Mouse (Mus musculus) stomach, postnatal 0 days (tissue): ENCODE results near the gene Zfp341. TPM values are rescaled to one million over a fixed set of nuclear protein-coding genes. Genes with fewer than 3 reads are reported as not detected.

Experiments used
- ATAC-seq: fragments of 200-750 bp; cut with Nextera tagmentation; 2 replicates; pipeline ENCODE4 v1.8.0; 2017; ENCODE audit not compliant: low FRiP score, low TSS enrichment
- DNase-seq: peaks from one replicate; pipeline ENCODE4 v3.0.0-alpha.2; 2016; ENCODE audit warnings: low spot score
- H3K27ac ChIP-seq: fragments of 300-500 bp; sonication (generic); replicated peaks from 2 replicates; pipeline ENCODE4 v1.5.1; 2014; ENCODE audit warnings: mild to moderate bottlenecking, control low read depth
- H3K27me3 ChIP-seq: fragments of 300-500 bp; sonication (generic); 2 replicates; pipeline ENCODE4 v1.6.1; 2014; ENCODE audit warnings: low read length; ENCODE audit not compliant: control insufficient read depth, insufficient read depth
- H3K36me3 ChIP-seq: fragments of 300-500 bp; sonication (generic); 2 replicates; pipeline ENCODE4 v1.6.1; 2014; ENCODE audit warnings: low read length, mixed read lengths; ENCODE audit not compliant: control insufficient read depth, insufficient read depth
- H3K4me1 ChIP-seq: fragments of 300-500 bp; sonication (generic); replicated peaks from 2 replicates; pipeline ENCODE4 v1.6.1; 2014; ENCODE audit warnings: antibody characterized with exemption; ENCODE audit not compliant: control insufficient read depth, insufficient read depth
- H3K4me2 ChIP-seq: fragments of 300-500 bp; sonication (generic); replicated peaks from 2 replicates; pipeline ENCODE4 v1.6.1; 2014; ENCODE audit warnings: low read depth, mild to moderate bottlenecking, control low read depth, moderate library complexity
- H3K4me3 ChIP-seq: fragments of 300-500 bp; sonication (generic); 2 replicates; pipeline ENCODE4 v1.5.1; 2014; ENCODE audit warnings: low read depth, low read length, control low read depth
- H3K9ac ChIP-seq: fragments of 300-500 bp; sonication (generic); 2 replicates; pipeline ENCODE4 v1.6.1; 2014; ENCODE audit warnings: mild to moderate bottlenecking, low read length, control low read depth, mixed read lengths
- H3K9me3 ChIP-seq: fragments of 300-500 bp; sonication (generic); 2 replicates; pipeline ENCODE4 v1.6.1; 2016; ENCODE audit warnings: low read length; ENCODE audit not compliant: control insufficient read depth
- CTCF ChIP-seq: IDR thresholded peaks from 2 replicates; pipeline ENCODE4 v1.5.1; 2016; ENCODE audit warnings: antibody characterized with exemption, low read depth, mild to moderate bottlenecking, moderate library complexity
- EP300 ChIP-seq: optimal IDR thresholded peaks from 2 replicates; pipeline ENCODE3; 2016; ENCODE audit warnings: antibody characterized with exemption
- WGBS: fragments of 180-500 bp; shearing (Covaris S2); extraction: QIAGEN DNeasy Blood & Tissue Kit; methylation state at CpG from one replicate; pipeline ENCODE4 v1.1.7; 2014; 5-methylcytosine and 5-hydroxymethylcytosine counted together
- polyA plus RNA-seq: library from polyadenylated mRNA; unstranded; fragments of >200 nt; fragmentation: Nextera tagmentation; extraction: Ambion mirVana; gene quantifications from 2 replicates; pipeline ENCODE4 v1.2.1, GENCODE M21; 2015

Gene Zfp341
- polyA plus RNA-seq, 1 experiment from 2014 or later: 0.27 TPM

- ATAC-seq: no peak
- WGBS: 90% methylated on average over 5 of the region's 5 CpGs
Measured at GRCm38 (mm10) chr2:154633039-154633742, 20.1 kb downstream of the Zfp341 start.

GRCm38 (mm10) chr2:154633876-154634644 lies 21.0 kb downstream of the Zfp341 start:
- no peak overlapping the region for H3K4me2 ChIP-seq
- no peak overlapping the region for H3K27ac ChIP-seq
- no peaks in the 10 kb centered on the region for H3K9me3 ChIP-seq
- H3K27me3 ChIP-seq: no peaks in the 10 kb centered on the region
- no peak overlapping the region for H3K4me3 ChIP-seq
- H3K4me1 ChIP-seq: no peaks in the 10 kb centered on the region
- no peak for TF ChIP-seq CTCF
- no peak for TF ChIP-seq EP300
- no peak for ATAC-seq
- peaks cover 4% of the 10 kb centered on the region for H3K36me3 ChIP-seq
- DNase-seq: no peak
- 88% methylated on average over 9 of the region's 9 CpGs for WGBS
- no peak overlapping the region for H3K9ac ChIP-seq

More at GRCm38 (mm10) chr2:154633039-154633742, 20.1 kb downstream of the Zfp341 start:
- Histone ChIP-seq H3K4me2 (no peak overlapping the region), H3K9me3 (no peaks in the 10 kb centered on the region), H3K4me1 (no peaks in the 10 kb centered on the region), H3K9ac (no peak overlapping the region), H3K4me3 (no peak overlapping the region), H3K27ac (no peak overlapping the region), H3K36me3 (peaks cover 3% of the 10 kb centered on the region), H3K27me3 (no peaks in the 10 kb centered on the region)
- TF ChIP-seq CTCF (no peak), EP300 (no peak)
- DNase-seq: no peak

- no peak for ATAC-seq
- Histone ChIP-seq H3K9me3 (no peaks in the 10 kb centered on the region), H3K36me3 (peaks cover 4% of the 10 kb centered on the region), H3K4me3 (no peak overlapping the region), H3K27me3 (no peaks in the 10 kb centered on the region), H3K9ac (no peak overlapping the region), H3K4me2 (no peak overlapping the region), H3K4me1 (no peaks in the 10 kb centered on the region), H3K27ac (no peak overlapping the region)
- TF ChIP-seq CTCF: no peak
- TF ChIP-seq EP300: no peak
- 97% methylated on average over 2 of the region's 2 CpGs for WGBS
- DNase-seq: no peak
Measured at GRCm38 (mm10) chr2:154635826-154636225, 22.7 kb downstream of the Zfp341 start.

DNA sequence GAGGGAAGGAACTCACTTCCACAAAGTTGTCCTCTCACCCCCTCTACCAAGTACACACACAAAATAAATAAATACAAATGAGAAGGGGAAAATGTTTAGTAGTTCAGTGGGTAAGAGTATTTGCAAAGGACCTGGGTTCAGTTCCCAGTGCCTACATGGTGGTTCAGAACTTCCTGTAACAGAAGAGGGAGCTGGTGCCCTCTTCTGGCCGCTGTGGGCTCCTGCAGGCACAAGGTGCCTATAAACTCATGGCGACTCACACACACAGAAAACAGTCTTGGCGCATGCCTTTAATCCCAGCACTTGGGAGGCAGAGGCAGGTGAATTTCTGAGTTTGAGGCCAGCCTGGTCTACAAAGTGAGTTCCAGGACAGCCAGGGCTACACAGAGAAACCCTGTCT lies 25.4 kb downstream of the Zfp341 start:
- Histone ChIP-seq H3K36me3 (peaks cover 4% of the 10 kb centered on the region), H3K9ac (no peak overlapping the region), H3K27me3 (no peaks in the 10 kb centered on the region), H3K9me3 (no peaks in the 10 kb centered on the region), H3K4me1 (no peaks in the 10 kb centered on the region), H3K27ac (no peak overlapping the region), H3K4me3 (no peak overlapping the region), H3K4me2 (no peak overlapping the region)
- WGBS: 94% methylated on average over 3 of the region's 3 CpGs
- DNase-seq (no peak), ATAC-seq (no peak)
- TF ChIP-seq EP300 (no peak), CTCF (peak; percentile 29; the same call in 1 of the 2 replicates)

- H3K4me3 ChIP-seq: no peak overlapping the region
- TF ChIP-seq EP300 (no peak), CTCF (no peak)
- no peak overlapping the region for H3K27ac ChIP-seq
- no peaks in the 10 kb centered on the region for H3K4me1 ChIP-seq
- no peak overlapping the region for H3K4me2 ChIP-seq
- no peak for ATAC-seq
- no peaks in the 10 kb centered on the region for H3K9me3 ChIP-seq
- H3K27me3 ChIP-seq: no peaks in the 10 kb centered on the region
- 69% methylated on average over 4 of the region's 4 CpGs for WGBS
- H3K36me3 ChIP-seq: peaks cover 6% of the 10 kb centered on the region; the same call in 1 of the 2 replicates
- H3K9ac ChIP-seq: no peak overlapping the region
- no peak for DNase-seq
Measured at GRCm38 (mm10) chr2:154639115-154639514, 26.0 kb downstream of the Zfp341 start.

- WGBS: 57% methylated on average over 8 of the region's 8 CpGs
Measured at GRCm38 (mm10) chr2:154641176-154641575, 28.1 kb downstream of the Zfp341 start.

More at GRCm38 (mm10) chr2:154641176-154641575, 28.1 kb downstream of the Zfp341 start:
- no peak overlapping the region for H3K27ac ChIP-seq
- DNase-seq (no peak), ATAC-seq (no peak)
- TF ChIP-seq EP300: no peak
- no peak for TF ChIP-seq CTCF
- H3K4me3 ChIP-seq: no peak overlapping the region
- no peak overlapping the region for H3K9ac ChIP-seq
- H3K4me1 ChIP-seq: no peaks in the 10 kb centered on the region
- H3K36me3 ChIP-seq: peaks cover 6% of the 10 kb centered on the region; the same call in 1 of the 2 replicates
- H3K4me2 ChIP-seq: no peak overlapping the region
- no peaks in the 10 kb centered on the region for H3K9me3 ChIP-seq
- H3K27me3 ChIP-seq: no peaks in the 10 kb centered on the region
